Mouse (Mus musculus): ENCODE measurements around the gene Crtam. TPM values are rescaled to one million over a fixed set of nuclear protein-coding genes. Genes with fewer than 3 reads are reported as not detected.

Gene Crtam
- polyA plus RNA-seq, 1 experiment from 2014 or later = 0.08 TPM

DNA sequence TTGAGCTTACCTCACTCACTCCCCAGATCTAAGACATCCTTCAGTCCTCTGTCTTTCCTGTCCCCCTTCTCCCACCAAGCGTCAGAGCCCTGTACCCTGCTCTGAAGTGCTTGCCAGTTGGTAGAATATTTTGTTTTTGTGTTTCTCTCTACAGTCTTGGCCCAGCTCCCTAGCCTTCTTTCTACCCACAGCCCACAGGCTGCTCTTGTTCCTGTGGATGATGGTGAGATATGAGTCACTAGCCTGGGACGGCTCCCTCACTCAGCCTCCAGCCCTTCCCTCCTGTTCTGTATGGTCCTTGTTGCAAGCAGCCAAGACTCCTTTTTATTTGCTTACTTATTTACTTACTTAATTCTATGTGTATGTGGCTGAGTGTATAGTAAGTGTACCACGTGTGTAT is 16.1 kb upstream of the Crtam start:
- ATAC-seq (no peak), DNase-seq (ENCODE audit: low spot score) (no peak)
- no peak overlapping the region for H3K4me2 ChIP-seq (ENCODE audit: low read length)
- H3K4me1 ChIP-seq (ENCODE audit: control insufficient read depth, insufficient read depth, low read length) = no peaks in the 10 kb centered on the region
- no peak overlapping the region for H3K9ac ChIP-seq (ENCODE audit: low read length)
- H3K9me3 ChIP-seq (replicated peaks; ENCODE audit: control insufficient read depth, low read length) = no peaks in the 10 kb centered on the region
- H3K36me3 ChIP-seq (ENCODE audit: control insufficient read depth, insufficient read depth, low read length) = peaks cover 3% of the 10 kb centered on the region; the same call in 1 of the 2 replicates
- H3K27me3 ChIP-seq (replicated peaks; ENCODE audit: control insufficient read depth, insufficient read depth, low read length) = no peaks in the 10 kb centered on the region
- H3K27ac ChIP-seq (ENCODE audit: low read depth, low read length) = no peak overlapping the region
- H3K4me3 ChIP-seq (ENCODE audit: low read depth, low read length) = no peak overlapping the region
- 90% methylated on average over 3 of the region's 3 CpGs for WGBS

DNA sequence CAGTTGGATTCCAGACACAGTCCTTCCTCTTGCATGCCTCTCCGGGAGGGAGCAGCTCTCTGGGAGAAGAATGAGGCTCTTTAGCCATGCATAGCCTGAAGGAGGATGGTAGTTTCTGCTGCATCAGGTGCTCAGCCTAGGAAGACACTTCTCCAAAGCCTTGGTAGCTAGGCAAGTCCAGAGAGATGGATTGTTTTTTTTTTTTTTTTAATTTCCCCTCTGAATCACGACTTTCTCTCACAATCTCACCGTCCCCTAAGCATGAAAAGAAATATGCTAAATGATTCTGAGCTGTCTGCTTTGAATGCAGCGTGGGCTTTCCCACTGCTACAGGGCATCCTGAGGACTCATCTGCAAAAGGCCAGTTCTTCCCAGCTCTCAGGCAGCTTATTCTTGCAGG is 10.1 kb upstream of the Crtam start:
- Histone ChIP-seq H3K4me1 (ENCODE audit: control insufficient read depth, insufficient read depth, low read length) (peaks cover 29% of the 10 kb centered on the region), H3K4me3 (ENCODE audit: low read depth, low read length) (no peak overlapping the region), H3K9me3 (replicated peaks; ENCODE audit: control insufficient read depth, low read length) (no peaks in the 10 kb centered on the region), H3K27me3 (replicated peaks; ENCODE audit: control insufficient read depth, insufficient read depth, low read length) (no peaks in the 10 kb centered on the region), H3K27ac (ENCODE audit: low read depth, low read length) (peak overlapping the region; percentile 58; the same call in 1 of the 2 replicates), H3K9ac (ENCODE audit: low read length) (0 out of 2 replicates have a peak overlapping the region, but pooled peaks have one; percentile 5), H3K4me2 (ENCODE audit: low read length) (no peak overlapping the region), H3K36me3 (ENCODE audit: control insufficient read depth, insufficient read depth, low read length) (no peaks in the 10 kb centered on the region)
- no peak for ATAC-seq
- 34% methylated on average over 4 of the region's 4 CpGs for WGBS
- DNase-seq (ENCODE audit: low spot score) = no peak

DNA sequence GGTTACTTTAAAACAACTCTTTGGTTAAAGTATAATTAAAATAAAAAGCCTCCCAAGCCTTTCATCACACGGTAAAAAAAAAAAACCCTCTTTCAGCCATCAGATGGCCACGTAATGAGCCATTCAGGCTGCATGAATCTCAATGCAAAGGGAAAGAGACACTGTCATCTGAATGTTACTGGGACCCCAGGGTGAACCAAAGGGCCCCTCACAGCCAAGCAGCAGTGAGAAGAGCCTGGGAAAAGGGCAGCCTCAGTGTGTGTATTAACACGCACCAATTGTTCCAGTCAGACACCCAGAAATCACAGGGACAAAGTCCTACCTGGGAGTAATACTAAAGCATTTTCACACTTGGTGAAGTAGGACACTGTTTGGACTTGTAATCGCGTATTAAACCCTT is 8.0 kb upstream of the Crtam start:
- Histone ChIP-seq H3K27me3 (replicated peaks; ENCODE audit: control insufficient read depth, insufficient read depth, low read length) (no peaks in the 10 kb centered on the region), H3K9ac (ENCODE audit: low read length) (no peak overlapping the region), H3K36me3 (ENCODE audit: control insufficient read depth, insufficient read depth, low read length) (no peaks in the 10 kb centered on the region), H3K4me3 (ENCODE audit: low read depth, low read length) (no peak overlapping the region), H3K4me2 (ENCODE audit: low read length) (peak overlapping the region; percentile 36), H3K9me3 (replicated peaks; ENCODE audit: control insufficient read depth, low read length) (no peaks in the 10 kb centered on the region), H3K27ac (ENCODE audit: low read depth, low read length) (peak overlapping the region; percentile 86), H3K4me1 (ENCODE audit: control insufficient read depth, insufficient read depth, low read length) (peaks cover 29% of the 10 kb centered on the region)
- WGBS = 12% methylated on average over 5 of the region's 5 CpGs
- DNase-seq (ENCODE audit: low spot score) (peak; percentile 57), ATAC-seq (peak; percentile 38)

GRCm38 (mm10) chr9:41011512-41012436 is 7.3 kb upstream of the Crtam start:
- Histone ChIP-seq H3K4me2 (ENCODE audit: low read length) (peak overlapping the region; percentile 36), H3K27me3 (replicated peaks; ENCODE audit: control insufficient read depth, insufficient read depth, low read length) (no peaks in the 10 kb centered on the region), H3K4me3 (ENCODE audit: low read depth, low read length) (no peak overlapping the region), H3K27ac (ENCODE audit: low read depth, low read length) (peak overlapping the region; percentile 86), H3K4me1 (ENCODE audit: control insufficient read depth, insufficient read depth, low read length) (peaks cover 29% of the 10 kb centered on the region), H3K9me3 (replicated peaks; ENCODE audit: control insufficient read depth, low read length) (no peaks in the 10 kb centered on the region), H3K36me3 (ENCODE audit: control insufficient read depth, insufficient read depth, low read length) (no peaks in the 10 kb centered on the region), H3K9ac (ENCODE audit: low read length) (peak overlapping the region; percentile 45; the same call in 1 of the 2 replicates)
- DNase-seq (ENCODE audit: low spot score) = peak; percentile 90
- peak; percentile 92 for ATAC-seq
- WGBS = 5% methylated on average over 13 of the region's 13 CpGs

- no peaks in the 10 kb centered on the region for H3K9me3 ChIP-seq (replicated peaks; ENCODE audit: control insufficient read depth, low read length)
- no peak for DNase-seq (ENCODE audit: low spot score)
- no peak for ATAC-seq
- no peak overlapping the region for H3K27ac ChIP-seq (ENCODE audit: low read depth, low read length)
- H3K4me2 ChIP-seq (ENCODE audit: low read length) = no peak overlapping the region
- peaks cover 23% of the 10 kb centered on the region for H3K4me1 ChIP-seq (ENCODE audit: control insufficient read depth, insufficient read depth, low read length)
- 21% methylated on average over 1 of the region's 1 CpGs for WGBS
- H3K4me3 ChIP-seq (ENCODE audit: low read depth, low read length) = no peak overlapping the region
- H3K27me3 ChIP-seq (replicated peaks; ENCODE audit: control insufficient read depth, insufficient read depth, low read length) = no peaks in the 10 kb centered on the region
- no peak overlapping the region for H3K9ac ChIP-seq (ENCODE audit: low read length)
- no peaks in the 10 kb centered on the region for H3K36me3 ChIP-seq (ENCODE audit: control insufficient read depth, insufficient read depth, low read length)
These were observed 3.4 kb upstream of the Crtam start for GRCm38 (mm10) chr9:41007785-41008184.

GRCm38 (mm10) chr9:40997116-40997779 is 7.2 kb downstream of the Crtam start:
- DNase-seq (ENCODE audit: low spot score) (no peak), ATAC-seq (no peak)
- 89% methylated on average over 7 of the region's 7 CpGs for WGBS
- Histone ChIP-seq H3K27ac (ENCODE audit: low read depth, low read length) (no peak overlapping the region), H3K9me3 (replicated peaks; ENCODE audit: control insufficient read depth, low read length) (no peaks in the 10 kb centered on the region; the same call in 1 of the 2 replicates), H3K4me1 (ENCODE audit: control insufficient read depth, insufficient read depth, low read length) (peaks cover 2% of the 10 kb centered on the region; the same call in 1 of the 2 replicates), H3K4me3 (ENCODE audit: low read depth, low read length) (no peak overlapping the region), H3K9ac (ENCODE audit: low read length) (no peak overlapping the region), H3K36me3 (ENCODE audit: control insufficient read depth, insufficient read depth, low read length) (no peaks in the 10 kb centered on the region), H3K4me2 (ENCODE audit: low read length) (no peak overlapping the region), H3K27me3 (replicated peaks; ENCODE audit: control insufficient read depth, insufficient read depth, low read length) (no peaks in the 10 kb centered on the region)

DNA sequence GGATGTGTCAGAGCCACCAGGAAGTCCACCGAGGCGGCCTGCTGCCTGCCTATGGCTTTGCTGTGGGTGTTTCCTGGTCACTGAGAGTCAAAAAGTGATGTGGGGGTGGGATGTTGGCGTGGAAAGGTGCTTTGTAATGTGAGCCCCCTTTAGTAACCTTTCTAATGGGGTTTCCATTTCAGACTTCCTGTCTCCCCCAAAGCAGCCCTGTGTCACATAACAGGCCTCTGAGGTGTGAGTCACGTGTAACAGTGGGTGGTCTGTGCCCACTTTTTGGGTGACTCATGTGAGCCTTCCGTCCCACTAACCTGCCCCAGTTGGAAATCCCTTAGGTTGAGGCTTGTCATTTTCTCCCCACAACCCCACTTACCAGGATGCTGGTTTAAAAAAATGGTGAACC is 10.4 kb downstream of the Crtam start:
- ATAC-seq (no peak), DNase-seq (ENCODE audit: low spot score) (no peak)
- no peak overlapping the region for H3K9ac ChIP-seq (ENCODE audit: low read length)
- WGBS = 85% methylated on average over 5 of the region's 5 CpGs
- no peaks in the 10 kb centered on the region for H3K27me3 ChIP-seq (replicated peaks; ENCODE audit: control insufficient read depth, insufficient read depth, low read length)
- H3K4me2 ChIP-seq (ENCODE audit: low read length) = no peak overlapping the region
- H3K4me3 ChIP-seq (ENCODE audit: low read depth, low read length) = no peak overlapping the region
- no peaks in the 10 kb centered on the region for H3K36me3 ChIP-seq (ENCODE audit: control insufficient read depth, insufficient read depth, low read length)
- H3K9me3 ChIP-seq (replicated peaks; ENCODE audit: control insufficient read depth, low read length) = no peaks in the 10 kb centered on the region
- H3K4me1 ChIP-seq (ENCODE audit: control insufficient read depth, insufficient read depth, low read length) = 0 out of 2 replicates have a peak, but pooled peaks cover 5% of the 10 kb centered on the region
- no peak overlapping the region for H3K27ac ChIP-seq (ENCODE audit: low read depth, low read length)

DNA sequence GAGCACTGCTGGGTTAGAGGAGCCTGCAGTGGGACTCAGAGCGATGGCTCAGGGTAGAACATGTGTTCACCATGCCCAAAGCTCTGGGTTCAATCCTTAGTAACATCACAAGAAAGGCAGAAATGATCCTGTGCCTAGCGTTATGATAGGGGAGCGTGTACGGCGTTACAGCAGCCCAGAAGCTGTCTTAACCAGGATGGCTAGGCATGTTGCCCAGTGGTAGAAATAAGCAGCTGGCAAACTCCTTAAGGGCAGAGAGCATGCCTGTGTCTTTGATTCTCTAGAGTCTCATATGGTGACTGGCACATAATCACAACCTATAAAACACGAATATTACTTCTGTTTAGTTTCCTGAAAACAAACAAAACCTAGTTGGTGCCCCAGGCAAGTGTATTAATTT is 12.9 kb downstream of the Crtam start:
- no peak overlapping the region for H3K27ac ChIP-seq (ENCODE audit: low read depth, low read length)
- H3K9me3 ChIP-seq (replicated peaks; ENCODE audit: control insufficient read depth, low read length) = no peaks in the 10 kb centered on the region
- no peaks in the 10 kb centered on the region for H3K27me3 ChIP-seq (replicated peaks; ENCODE audit: control insufficient read depth, insufficient read depth, low read length)
- no peak overlapping the region for H3K4me2 ChIP-seq (ENCODE audit: low read length)
- H3K9ac ChIP-seq (ENCODE audit: low read length) = no peak overlapping the region
- WGBS = 78% methylated on average over 6 of the region's 6 CpGs
- 0 out of 2 replicates have a peak, but pooled peaks cover 5% of the 10 kb centered on the region for H3K4me1 ChIP-seq (ENCODE audit: control insufficient read depth, insufficient read depth, low read length)
- DNase-seq (ENCODE audit: low spot score) = peak; percentile 52
- ATAC-seq = no peak
- H3K36me3 ChIP-seq (ENCODE audit: control insufficient read depth, insufficient read depth, low read length) = no peaks in the 10 kb centered on the region
- H3K4me3 ChIP-seq (ENCODE audit: low read depth, low read length) = no peak overlapping the region
